Mouse (Mus musculus): Measurements from ENCODE around the gene Mras.

Mras gene

GRCm38 (mm10) chr9:99437031-99437764 is at the start of gene Mras:
Mras (minus strand) TSS chr9:99437381.
- no peak for DNase-seq (ENCODE audit: low spot score in 2 of 2)

DNA sequence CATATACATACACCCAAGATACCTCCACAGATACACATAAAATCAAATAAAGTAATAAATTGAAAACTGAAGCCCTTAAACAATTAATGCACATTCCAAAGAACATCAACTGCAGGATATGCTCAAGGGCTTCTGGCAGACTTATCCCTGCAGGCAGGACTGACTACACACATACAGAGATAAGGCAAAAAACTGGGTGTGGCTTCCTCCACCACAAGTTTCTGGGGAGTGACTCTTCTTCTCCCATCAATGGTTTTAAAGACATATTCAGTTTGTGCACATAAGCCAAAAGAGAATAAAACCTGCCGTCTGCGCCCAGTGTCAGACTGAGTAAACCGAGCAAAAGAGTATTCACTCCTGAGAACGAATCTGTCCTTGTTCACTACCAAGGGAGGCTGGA is 48.0 kb upstream of the Mras start:
- DNase-seq (ENCODE audit: low spot score in 2 of 2), result no peak

DNA sequence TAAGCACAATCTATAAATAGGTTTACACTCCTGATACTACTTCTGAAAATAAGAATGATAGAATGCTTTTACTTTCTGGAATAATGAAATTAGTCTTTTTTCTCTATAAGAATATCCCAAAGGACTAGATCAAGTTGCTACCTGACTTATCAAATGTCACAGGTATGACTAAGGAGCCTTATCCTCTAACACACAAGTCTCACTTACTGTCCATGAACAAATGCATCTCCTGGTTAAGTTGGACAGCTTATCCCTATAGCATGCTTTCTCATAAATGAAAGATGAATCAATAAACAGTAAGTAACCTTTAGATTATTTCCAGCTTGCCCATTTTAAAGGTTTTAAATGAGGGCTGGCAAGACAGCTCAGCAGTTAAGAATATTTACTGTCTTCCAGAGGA is 47.5 kb upstream of the Mras start:
- DNase-seq (ENCODE audit: low spot score in 2 of 2), result no peak

GRCm38 (mm10) chr9:99483191-99483590 is 46.0 kb upstream of the Mras start:
- DNase-seq (ENCODE audit: low spot score in 2 of 2), result no peak

- DNase-seq (ENCODE audit: low spot score in 2 of 2), result no peak
Observed at GRCm38 (mm10) chr9:99480764-99481163, 43.6 kb upstream of the Mras start.

GRCm38 (mm10) chr9:99479181-99479711 is 42.1 kb upstream of the Mras start:
- DNase-seq (ENCODE audit: low spot score in 2 of 2), result no peak

GRCm38 (mm10) chr9:99471334-99471733 is 34.2 kb upstream of the Mras start:
- no peak for DNase-seq (ENCODE audit: low spot score in 2 of 2)

GRCm38 (mm10) chr9:99470347-99471092 is 33.3 kb upstream of the Mras start:
- DNase-seq (ENCODE audit: low spot score in 2 of 2), result no peak

GRCm38 (mm10) chr9:99469681-99470273 is 32.6 kb upstream of the Mras start:
- DNase-seq (ENCODE audit: low spot score in 2 of 2), result no peak

- no peak for DNase-seq (ENCODE audit: low spot score in 2 of 2)
Observed at GRCm38 (mm10) chr9:99468572-99468971, 31.4 kb upstream of the Mras start.

GRCm38 (mm10) chr9:99464876-99465275 is 27.7 kb upstream of the Mras start:
- no peak for DNase-seq (ENCODE audit: low spot score in 2 of 2)

GRCm38 (mm10) chr9:99459730-99460129 is 22.5 kb upstream of the Mras start:
- DNase-seq (ENCODE audit: low spot score in 2 of 2), result no peak

- no peak for DNase-seq (ENCODE audit: low spot score in 2 of 2)
Observed at GRCm38 (mm10) chr9:99458529-99459208, 21.5 kb upstream of the Mras start.

DNA sequence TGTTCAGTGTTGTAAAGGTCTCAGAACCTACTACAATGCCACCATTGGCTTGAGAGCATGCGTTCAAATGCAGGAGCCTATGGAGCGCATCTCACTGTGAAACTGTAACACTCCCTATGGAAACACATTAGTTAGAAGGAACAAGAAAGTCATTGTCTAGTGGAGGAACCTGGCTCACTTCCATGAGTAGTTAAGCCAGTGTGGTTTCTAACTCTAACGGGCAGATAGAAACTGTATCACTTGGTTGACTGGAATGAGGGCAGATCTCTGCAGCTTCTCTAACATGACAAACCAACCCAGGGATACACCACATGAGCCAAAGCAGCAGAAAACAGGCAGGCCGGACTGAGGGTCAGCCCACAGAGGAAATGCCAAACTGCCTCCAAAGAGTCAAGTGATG is 17.0 kb upstream of the Mras start:
- no peak for DNase-seq (ENCODE audit: low spot score in 2 of 2)

DNA sequence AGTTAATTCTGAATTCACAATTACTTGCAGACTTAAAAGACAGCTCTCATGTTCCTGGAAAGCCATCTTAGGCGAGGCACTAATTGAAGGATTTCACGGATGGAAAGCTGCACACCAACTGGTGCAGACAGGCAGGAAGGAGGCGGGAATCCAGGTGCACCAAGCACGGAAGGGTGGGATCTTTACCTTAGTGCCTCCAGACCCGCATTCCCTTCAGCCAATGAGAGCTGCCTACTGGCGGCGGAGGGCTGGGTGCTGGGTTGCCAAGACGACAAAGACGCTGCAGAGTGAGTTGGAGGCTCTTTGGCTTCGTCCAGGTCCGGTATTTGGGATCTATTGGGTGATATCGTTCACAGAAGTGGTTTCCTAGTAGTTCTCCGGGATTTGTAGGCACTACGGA is 14.0 kb upstream of the Mras start, which contains the start of gene Nme9:
Nme9 (plus strand) TSS at position 315 of the 400 bp plus-strand sequence.
- no peak for DNase-seq (ENCODE audit: low spot score in 2 of 2)

GRCm38 (mm10) chr9:99449886-99450647 is 12.9 kb upstream of the Mras start:
- DNase-seq (ENCODE audit: low spot score in 2 of 2), result no peak

DNA sequence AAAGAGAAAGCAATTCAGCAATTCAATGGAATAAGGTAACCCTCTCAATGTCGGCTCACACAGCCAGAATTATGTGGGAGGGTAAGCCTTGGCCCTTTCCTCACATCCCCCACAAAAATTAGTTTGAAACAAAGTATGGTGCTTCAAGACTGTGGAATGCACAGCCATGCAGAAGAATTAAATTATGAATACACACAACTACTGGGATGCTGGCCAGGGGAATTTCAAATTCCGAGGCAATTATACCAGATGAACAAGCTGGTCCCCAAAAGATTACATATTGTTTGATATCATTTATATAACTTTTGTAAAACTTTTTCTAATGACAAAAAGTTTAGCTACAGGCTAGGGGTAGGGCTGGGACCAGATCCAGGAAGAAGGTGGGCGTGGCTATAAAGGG is 10.1 kb upstream of the Mras start:
- no peak for DNase-seq (ENCODE audit: low spot score in 2 of 2)

- DNase-seq (ENCODE audit: low spot score in 2 of 2), result no peak
Observed at GRCm38 (mm10) chr9:99446259-99446658, 9.1 kb upstream of the Mras start.

DNA sequence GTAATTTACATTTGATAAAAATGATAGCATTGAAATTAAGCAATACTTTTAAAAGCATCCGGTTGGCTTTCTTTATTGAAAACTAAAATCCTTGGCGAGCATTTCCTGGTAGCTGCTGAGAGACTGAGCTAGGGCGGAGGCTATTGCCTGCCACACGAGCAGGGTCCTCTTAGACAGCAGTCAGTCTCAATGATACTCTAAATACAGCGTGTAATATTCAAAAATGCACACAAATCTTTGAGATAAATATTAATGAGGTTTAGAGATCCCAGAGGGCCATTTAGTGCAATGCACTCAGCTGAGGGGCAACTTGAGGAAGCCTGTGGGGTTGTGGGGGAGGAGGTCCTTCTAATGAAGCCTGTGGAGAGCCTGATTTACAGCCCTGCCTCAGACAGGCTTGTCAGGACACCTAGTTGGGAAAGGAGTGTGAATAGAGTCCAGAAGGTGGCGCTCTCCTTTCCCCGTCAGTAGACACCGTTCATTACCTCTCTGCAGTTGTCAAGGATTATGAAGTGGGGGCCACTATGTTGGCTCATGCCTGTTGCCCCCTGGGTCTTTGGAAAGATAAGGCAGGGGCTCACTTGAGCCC is 7.5 kb upstream of the Mras start:
- DNase-seq (ENCODE audit: low spot score in 2 of 2), result no peak

DNA sequence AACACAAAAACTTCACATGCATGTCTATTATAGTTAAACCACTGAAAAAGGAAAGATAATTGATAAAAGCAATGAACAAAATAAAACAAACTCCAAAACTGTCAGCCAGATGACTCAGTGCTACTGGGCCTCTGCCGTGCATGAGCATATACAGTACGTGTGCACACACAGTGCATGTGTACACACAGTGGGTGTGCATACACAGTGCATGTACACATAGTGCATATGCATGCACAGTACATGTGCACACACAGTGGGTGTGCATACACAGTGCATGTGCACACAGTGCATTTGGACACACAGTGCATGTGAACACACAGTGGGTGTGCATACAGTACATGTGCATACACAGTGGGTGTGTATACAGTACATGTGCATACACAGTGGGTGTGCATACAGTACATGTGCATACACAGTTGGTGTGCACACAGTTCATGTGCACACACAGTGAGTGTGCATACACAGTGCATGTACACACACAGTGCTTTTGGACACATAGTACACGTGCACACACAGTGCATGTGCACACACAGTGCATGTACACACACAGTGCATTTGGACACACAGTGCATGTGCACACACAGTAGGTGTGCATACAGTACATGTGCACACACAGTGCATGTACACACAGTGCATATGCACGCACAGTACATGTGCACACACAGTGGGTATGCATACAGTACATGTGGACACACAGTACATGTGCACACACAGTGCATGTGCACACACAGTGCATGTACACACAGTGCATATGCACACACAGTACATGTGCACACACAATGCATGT is 4.7 kb upstream of the Mras start:
- no peak for DNase-seq (ENCODE audit: low spot score in 2 of 2)
